Mouse (Mus musculus) liver, embryonic 11.5 days (tissue): Measurements from ENCODE around the gene Slc39a11. TPM values are rescaled to one million over a fixed set of nuclear protein-coding genes. Genes with fewer than 3 reads are reported as not detected.

Experiments used
- ATAC-seq: fragments of 200-750 bp; cut with Nextera tagmentation; replicated peaks from 2 replicates; pipeline ENCODE4 v1.8.0; 2017; ENCODE audit warnings: moderate number of reproducible peaks, mild to moderate bottlenecking, moderate TSS enrichment, moderate library complexity; ENCODE audit not compliant: low FRiP score
- DNase-seq: peaks from one replicate; pipeline ENCODE4 v3.0.0-alpha.2; 2017; ENCODE audit warnings: low spot score
- H3K27ac ChIP-seq: fragments of 300-500 bp; sonication (generic); 2 replicates; pipeline ENCODE4 v1.5.1; 2014; ENCODE audit warnings: mild to moderate bottlenecking, low read depth, low read length, control low read depth
- H3K27me3 ChIP-seq: fragments of 300-500 bp; sonication (generic); replicated peaks from 2 replicates; pipeline ENCODE4 v1.6.1; 2014; ENCODE audit warnings: low read length, mixed read lengths; ENCODE audit not compliant: control insufficient read depth, insufficient read depth
- H3K36me3 ChIP-seq: fragments of 300-500 bp; sonication (generic); 2 replicates; pipeline ENCODE4 v1.6.1; 2014; ENCODE audit warnings: mild to moderate bottlenecking, low read length, moderate library complexity, mixed read lengths; ENCODE audit not compliant: control insufficient read depth, insufficient read depth
- H3K4me1 ChIP-seq: fragments of 300-500 bp; sonication (generic); replicated peaks from 2 replicates; pipeline ENCODE4 v1.6.1; 2014; ENCODE audit warnings: low read length, mixed read lengths; ENCODE audit not compliant: control insufficient read depth, insufficient read depth
- H3K4me2 ChIP-seq: fragments of 300-500 bp; sonication (generic); 2 replicates; pipeline ENCODE4 v1.6.1; 2014; ENCODE audit warnings: mild to moderate bottlenecking, control low read depth, moderate library complexity
- H3K4me3 ChIP-seq: fragments of 300-500 bp; sonication (generic); 2 replicates; pipeline ENCODE4 v1.5.1; 2014; ENCODE audit warnings: low read depth, low read length, control low read depth
- H3K9ac ChIP-seq: fragments of 300-500 bp; sonication (generic); 2 replicates; pipeline ENCODE4 v1.6.1; 2014; ENCODE audit warnings: low read depth, low read length, control low read depth
- H3K9me3 ChIP-seq: fragments of 300-500 bp; sonication (generic); 2 replicates; pipeline ENCODE4 v1.6.1; 2016; ENCODE audit warnings: low read length, inconsistent platforms, mixed read lengths; ENCODE audit not compliant: control insufficient read depth
- WGBS: fragments of 180-500 bp; shearing (Covaris S2); extraction: QIAGEN DNeasy Blood & Tissue Kit; methylation state at CpG from one replicate; pipeline ENCODE4 v1.1.7; 2014; 5-methylcytosine and 5-hydroxymethylcytosine counted together
- polyA plus RNA-seq: library from polyadenylated mRNA; unstranded; fragments of >200 nt; fragmentation: Nextera tagmentation; extraction: Ambion mirVana; gene quantifications from 2 replicates; pipeline ENCODE4 v1.2.1, GENCODE M21; 2014

Slc39a11 gene
- polyA plus RNA-seq, 1 experiment from 2014 or later = 20.9 TPM

GRCm38 (mm10) chr11:113611112-113611646, 38.7 kb downstream of the Slc39a11 start:
- no peak for DNase-seq
- Histone ChIP-seq H3K4me1 (peaks cover 8% of the 10 kb centered on the region), H3K9ac (no peak overlapping the region), H3K4me3 (no peak overlapping the region), H3K4me2 (no peak overlapping the region), H3K9me3 (no peaks in the 10 kb centered on the region), H3K27ac (no peak overlapping the region), H3K27me3 (no peaks in the 10 kb centered on the region), H3K36me3 (no peaks in the 10 kb centered on the region)
- WGBS = 77% methylated on average over 10 of the region's 10 CpGs
- no peak for ATAC-seq

- Histone ChIP-seq H3K9ac (no peak overlapping the region), H3K4me2 (no peak overlapping the region), H3K36me3 (no peaks in the 10 kb centered on the region), H3K27ac (peak overlapping the region; percentile 21; the same call in 1 of the 2 replicates), H3K4me3 (no peak overlapping the region), H3K4me1 (peaks cover 8% of the 10 kb centered on the region), H3K9me3 (no peaks in the 10 kb centered on the region), H3K27me3 (no peaks in the 10 kb centered on the region)
- DNase-seq = no peak
- no peak for ATAC-seq
- WGBS = 62% methylated on average over 5 of the region's 5 CpGs
These were observed 39.6 kb downstream of the Slc39a11 start for GRCm38 (mm10) chr11:113610266-113610665.

- Histone ChIP-seq H3K4me2 (no peak overlapping the region), H3K4me1 (peaks cover 8% of the 10 kb centered on the region), H3K9ac (no peak overlapping the region), H3K9me3 (no peaks in the 10 kb centered on the region), H3K27me3 (no peaks in the 10 kb centered on the region), H3K27ac (peak overlapping the region; percentile 21; the same call in 1 of the 2 replicates), H3K36me3 (no peaks in the 10 kb centered on the region), H3K4me3 (no peak overlapping the region)
- DNase-seq (no peak), ATAC-seq (no peak)
- WGBS = 65% methylated on average over 5 of the region's 5 CpGs
These were observed 40.3 kb downstream of the Slc39a11 start for GRCm38 (mm10) chr11:113609581-113609980.

- ATAC-seq (no peak), DNase-seq (no peak)
- no peak overlapping the region for H3K4me3 ChIP-seq
- H3K9ac ChIP-seq = no peak overlapping the region
- no peaks in the 10 kb centered on the region for H3K36me3 ChIP-seq
- no peaks in the 10 kb centered on the region for H3K27me3 ChIP-seq
- H3K4me1 ChIP-seq = peaks cover 8% of the 10 kb centered on the region
- H3K4me2 ChIP-seq = no peak overlapping the region
- H3K27ac ChIP-seq = no peak overlapping the region
- no peaks in the 10 kb centered on the region for H3K9me3 ChIP-seq
- 91% methylated on average over 12 of the region's 12 CpGs for WGBS
These were observed 42.3 kb downstream of the Slc39a11 start for GRCm38 (mm10) chr11:113607556-113607955.

- no peaks in the 10 kb centered on the region for H3K27me3 ChIP-seq
- no peak for ATAC-seq
These were observed 48.1 kb downstream of the Slc39a11 start for GRCm38 (mm10) chr11:113601616-113602343.

GRCm38 (mm10) chr11:113600526-113601245, 49.2 kb downstream of the Slc39a11 start:
- H3K9ac ChIP-seq = no peak overlapping the region
- no peak overlapping the region for H3K4me2 ChIP-seq
- 84% methylated on average over 18 of the region's 18 CpGs for WGBS
- H3K4me1 ChIP-seq = no peaks in the 10 kb centered on the region
- H3K27ac ChIP-seq = no peak overlapping the region
- ATAC-seq (no peak), DNase-seq (no peak)
- H3K9me3 ChIP-seq = no peaks in the 10 kb centered on the region
- H3K36me3 ChIP-seq = no peaks in the 10 kb centered on the region
- no peaks in the 10 kb centered on the region for H3K27me3 ChIP-seq
- H3K4me3 ChIP-seq = no peak overlapping the region

More at GRCm38 (mm10) chr11:113601616-113602343, 48.1 kb downstream of the Slc39a11 start:
- H3K4me3 ChIP-seq = no peak overlapping the region
- H3K9ac ChIP-seq = no peak overlapping the region
- no peaks in the 10 kb centered on the region for H3K9me3 ChIP-seq
- H3K36me3 ChIP-seq = no peaks in the 10 kb centered on the region
- no peak for DNase-seq
- H3K4me2 ChIP-seq = no peak overlapping the region
- no peak overlapping the region for H3K27ac ChIP-seq
- WGBS = 75% methylated on average over 12 of the region's 12 CpGs
- H3K4me1 ChIP-seq = no peaks in the 10 kb centered on the region

GRCm38 (mm10) chr11:113597632-113598031, 52.2 kb downstream of the Slc39a11 start:
- Histone ChIP-seq H3K27me3 (no peaks in the 10 kb centered on the region), H3K36me3 (no peaks in the 10 kb centered on the region), H3K4me2 (no peak overlapping the region), H3K4me1 (no peaks in the 10 kb centered on the region), H3K27ac (no peak overlapping the region), H3K4me3 (no peak overlapping the region), H3K9ac (no peak overlapping the region), H3K9me3 (no peaks in the 10 kb centered on the region)
- DNase-seq (no peak), ATAC-seq (no peak)
- WGBS = 81% methylated on average over 3 of the region's 3 CpGs

GRCm38 (mm10) chr11:113595144-113595543, 54.7 kb downstream of the Slc39a11 start:
- Histone ChIP-seq H3K9me3 (no peaks in the 10 kb centered on the region), H3K4me1 (no peaks in the 10 kb centered on the region), H3K27ac (no peak overlapping the region), H3K4me3 (no peak overlapping the region), H3K9ac (no peak overlapping the region), H3K4me2 (no peak overlapping the region), H3K36me3 (no peaks in the 10 kb centered on the region), H3K27me3 (no peaks in the 10 kb centered on the region)
- ATAC-seq (no peak), DNase-seq (no peak)
- WGBS = 77% methylated on average over 5 of the region's 5 CpGs
